Mouse (Mus musculus): ENCODE data around the gene Dnah17.

DNA sequence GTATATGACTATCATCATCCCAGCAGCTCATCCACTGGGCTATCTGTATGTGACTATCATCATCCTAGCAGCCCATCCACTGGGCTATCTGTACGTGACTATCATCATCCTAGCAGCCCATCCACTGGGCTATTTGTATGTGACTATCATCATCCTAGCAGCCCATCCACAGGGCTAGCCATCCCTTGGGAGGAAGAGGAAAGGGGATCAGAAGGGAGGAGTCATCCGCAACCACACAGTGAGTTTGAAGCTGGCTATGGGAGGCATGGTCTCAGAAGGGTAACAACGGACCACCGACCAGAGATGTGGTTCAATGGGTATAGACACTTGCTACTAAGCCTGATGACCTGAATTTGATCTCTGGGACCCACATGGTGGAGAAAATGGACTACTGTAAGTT is 14.7 kb upstream of the Dnah17 start:
- TF ChIP-seq POLR2AphosphoS2 (IDR thresholded peaks at IDR 0.05; ENCODE audit: insufficient read length, low read depth) = no peak
- no peak for TF ChIP-seq MAX (IDR thresholded peaks at IDR 0.05; ENCODE audit: low read depth)
